ENCODE assay signal across 8 mouse cellular contexts in genomic region chr13:54503604-54504521, GRCm38 (mm10). TPM values are rescaled to one million over a fixed set of nuclear protein-coding genes. Genes with fewer than 3 reads are reported as not detected.
DNase-seq lines count a peak whose midpoint lies in the region; ATAC-seq lines count a peak whose summit lies in the region.

Gene Simc1, plus strand, starts transcription at chr13:54503779.

- peak within 1 kb of the TSS; percentile 89 for H3K4me2 ChIP-seq in heart, embryonic 11.5 days
- peak within 1 kb of the TSS; percentile 92 for H3K4me2 ChIP-seq in kidney, embryonic 16.5 days (replicated peaks; ENCODE audit: low read depth, low read length)
- H3K4me2 ChIP-seq in liver, embryonic 13.5 days, result peak within 1 kb of the TSS; percentile 100
- peak within 1 kb of the TSS; percentile 92 for H3K4me2 ChIP-seq in stomach, embryonic 14.5 days (replicated peaks; ENCODE audit: low read depth, low read length)

- H3K9ac ChIP-seq in heart, embryonic 11.5 days (ENCODE audit: low read depth, low read length), result peak within 1 kb of the TSS; percentile 72
- peak within 1 kb of the TSS; percentile 88 for H3K9ac ChIP-seq in kidney, embryonic 16.5 days (replicated peaks; ENCODE audit: low read length)
- H3K9ac ChIP-seq in liver, embryonic 13.5 days, result peak within 1 kb of the TSS; percentile 84
- H3K9ac ChIP-seq in stomach, embryonic 14.5 days (replicated peaks; ENCODE audit: low read depth, low read length), result peak within 1 kb of the TSS; percentile 74

- peak; percentile 94 for ATAC-seq in erythroblast, adult 5-6 weeks (replicated peaks; ENCODE audit: low FRiP score, poor library complexity, severe bottlenecking)
- ATAC-seq in heart, embryonic 11.5 days (replicated peaks; ENCODE audit: insufficient number of reproducible peaks, low FRiP score, low TSS enrichment), result peak; percentile 90
- ATAC-seq in kidney, embryonic 16.5 days (ENCODE audit: low FRiP score, low TSS enrichment), result peak; percentile 94
- ATAC-seq in liver, embryonic 13.5 days (ENCODE audit: low read depth), result peak; percentile 90
- ATAC-seq in stomach, embryonic 14.5 days (ENCODE audit: insufficient number of reproducible peaks, insufficient read depth, low FRiP score, low read depth), result peak; percentile 90

- DNase-seq in CD4-positive, CD25-positive, alpha-beta regulatory T cell, adult 2 months (ENCODE audit: low read depth, low spot score), result peak; percentile 85
- DNase-seq in brain, adult 2 months (ENCODE audit: low read depth, low spot score), result peak; percentile 75
- DNase-seq in liver, embryonic 13.5 days, result peak; percentile 67
- DNase-seq in natural killer cell, adult 2 months (ENCODE audit: low spot score in 2 of 2), result peak; percentile 59 to 68

- H3K4me3 ChIP-seq in heart, embryonic 11.5 days (ENCODE audit: low read depth, low read length), result peak within 1 kb of the TSS; percentile 56
- H3K4me3 ChIP-seq in kidney, embryonic 16.5 days (ENCODE audit: low read length), result peak within 1 kb of the TSS; percentile 76
- peak within 1 kb of the TSS; percentile 76 for H3K4me3 ChIP-seq in liver, embryonic 13.5 days (replicated peaks)
- peak within 1 kb of the TSS; percentile 76 for H3K4me3 ChIP-seq in stomach, embryonic 14.5 days (ENCODE audit: low read depth, low read length)

- peaks cover 14% of the 10 kb centered on the region for H3K4me1 ChIP-seq in heart, embryonic 11.5 days (ENCODE audit: control insufficient read depth, insufficient read depth, low read length)
- peaks cover 11% of the 10 kb centered on the region for H3K4me1 ChIP-seq in kidney, embryonic 16.5 days (ENCODE audit: insufficient read depth, low read length)
- peaks cover 45% of the 10 kb centered on the region for H3K4me1 ChIP-seq in liver, embryonic 13.5 days (replicated peaks)
- H3K4me1 ChIP-seq in stomach, embryonic 14.5 days (ENCODE audit: control insufficient read depth, insufficient read depth, low read length), result no peaks in the 10 kb centered on the region

- no peaks in the 10 kb centered on the region for H3K27me3 ChIP-seq in heart, embryonic 11.5 days (ENCODE audit: control insufficient read depth, insufficient read depth, low read length)
- no peaks in the 10 kb centered on the region for H3K27me3 ChIP-seq in kidney, embryonic 16.5 days (ENCODE audit: insufficient read depth, low read length)
- H3K27me3 ChIP-seq in liver, embryonic 13.5 days, result peaks cover 19% of the 10 kb centered on the region
- no peaks in the 10 kb centered on the region for H3K27me3 ChIP-seq in stomach, embryonic 14.5 days (ENCODE audit: control insufficient read depth, insufficient read depth, low read length)

- H3K27ac ChIP-seq in heart, embryonic 11.5 days (ENCODE audit: low read depth, low read length), result peak within 1 kb of the TSS; percentile 0; the same call in 1 of the 2 replicates
- H3K27ac ChIP-seq in kidney, embryonic 16.5 days (ENCODE audit: low read length), result peak within 1 kb of the TSS; percentile 83
- peak within 1 kb of the TSS; percentile 55 for H3K27ac ChIP-seq in liver, embryonic 13.5 days
- H3K27ac ChIP-seq in stomach, embryonic 14.5 days (ENCODE audit: low read length), result peak within 1 kb of the TSS; percentile 66; the same call in 1 of the 2 replicates

- WGBS in heart, embryonic 11.5 days (ENCODE audit: insufficient replicate concordance), result 0% methylated on average over 100 of the region's 105 CpGs
- WGBS in kidney, embryonic 16.5 days, result under 1% methylated on average over 100 of the region's 105 CpGs
- under 1% methylated on average over 105 of the region's 105 CpGs for WGBS in liver, embryonic 13.5 days (ENCODE audit: insufficient replicate concordance)
- under 1% methylated on average over 83 of the region's 105 CpGs for WGBS in stomach, embryonic 14.5 days

- no peaks in the 10 kb centered on the region for H3K9me3 ChIP-seq in heart, embryonic 11.5 days (replicated peaks; ENCODE audit: control insufficient read depth, low read length)
- no peaks in the 10 kb centered on the region; the same call in 1 of the 2 replicates for H3K9me3 ChIP-seq in kidney, embryonic 16.5 days (ENCODE audit: low read length)
- H3K9me3 ChIP-seq in liver, embryonic 13.5 days (replicated peaks), result no peaks in the 10 kb centered on the region
- no peaks in the 10 kb centered on the region for H3K9me3 ChIP-seq in stomach, embryonic 14.5 days (ENCODE audit: control insufficient read depth, low read depth, low read length)

- no peaks in the 10 kb centered on the region for H3K36me3 ChIP-seq in heart, embryonic 11.5 days (ENCODE audit: control insufficient read depth, insufficient read depth, low read length)
- no peaks in the 10 kb centered on the region for H3K36me3 ChIP-seq in kidney, embryonic 16.5 days (ENCODE audit: insufficient read depth, low read length)
- H3K36me3 ChIP-seq in liver, embryonic 13.5 days, result no peaks in the 10 kb centered on the region
- no peaks in the 10 kb centered on the region for H3K36me3 ChIP-seq in stomach, embryonic 14.5 days (ENCODE audit: control insufficient read depth, insufficient read depth, low read length)

RNA-seq across cellular contexts. Expression of gene Simc1, which starts in this region (rescaled TPM):
- 0.21 and 1.2 TPM in 2 replicates for total RNA-seq in erythroblast, adult 5-6 weeks (2015; ENCODE audit: low replicate concordance)
- 1.1 TPM in 1 of 2 replicates, not detected in the other for total RNA-seq in erythroblast, adult 5-6 weeks (2017; ENCODE audit: low replicate concordance)
- 7.0 and 7.6 TPM in 2 replicates for polyA plus RNA-seq in heart, embryonic 11.5 days (2014; fragmentation: Nextera tagmentation; extraction: Ambion mirVana)
- polyA plus RNA-seq in kidney, embryonic 16.5 days (2015; fragmentation: Nextera tagmentation; extraction: Ambion mirVana), result 11.0 and 14.2 TPM in 2 replicates
- 2.3 and 2.5 TPM in 2 replicates for polyA plus RNA-seq in liver, embryonic 13.5 days (2015; fragmentation: Nextera tagmentation; extraction: Ambion mirVana)
- polyA plus RNA-seq in stomach, embryonic 14.5 days (2014; fragmentation: Nextera tagmentation; extraction: Ambion mirVana), result 15.6 and 16.6 TPM in 2 replicates

Comparison
In these comparisons a context has a peak if more than half of its experiments do, and no peak if none do; other contexts are left out.
1. Peak in every context shown above with its lines: DNase-seq, ATAC-seq, H3K4me3 ChIP-seq and H3K27ac ChIP-seq.
2. H3K27ac ChIP-seq: peak in every context shown above with its lines; median percentile 83 in kidney, embryonic 16.5 days; 66 in stomach, embryonic 14.5 days; 55 in liver, embryonic 13.5 days; 0 in heart, embryonic 11.5 days.